In the genomic region with DNA sequence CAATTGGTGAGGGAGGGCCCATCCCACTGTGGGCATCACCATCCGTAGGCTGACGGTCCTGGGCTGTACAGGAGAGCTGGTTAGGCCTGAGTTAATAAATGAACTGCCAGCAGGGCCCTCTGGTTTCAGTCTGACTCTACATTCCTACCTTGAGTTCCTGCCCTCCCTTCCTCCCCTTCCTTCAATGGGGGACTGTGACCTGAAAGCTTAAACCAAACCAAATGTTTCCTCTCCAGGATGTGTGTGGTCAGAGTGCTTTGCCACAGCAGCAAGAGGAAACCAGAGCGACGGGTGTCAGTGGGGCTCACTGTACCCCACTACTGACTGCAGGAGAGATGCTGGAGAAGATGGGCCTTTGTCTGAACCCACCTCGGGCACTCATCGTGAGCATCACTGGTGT, we compare ENCODE assay signal across 18 mouse cellular contexts.
DNase-seq lines count a peak whose midpoint lies in the region; ATAC-seq and TF ChIP-seq lines count a peak whose summit lies in the region.
"Had no signal": no experiment of that assay in that cellular context is flagged by ENCODE, and none has a peak within 500 bp of the region (broad histone marks: within the 10 kb centered on the region; RNA-seq: fewer than 3 reads in every experiment).

No protein-coding gene starts in this region.

- WGBS in kidney, embryonic 15.5 days: 60% methylated on average over 6 of the region's 6 CpGs

- no peak overlapping the region for H3K4me3 ChIP-seq in kidney, embryonic 15.5 days (replicated peaks)
- H3K4me3 ChIP-seq in layer of hippocampus, adult 2 months: no peak overlapping the region
- H3K4me3 ChIP-seq: embryonic facial prominence, embryonic 15.5 days; midbrain, embryonic 13.5 days had no signal

- H3K27ac ChIP-seq in kidney, embryonic 15.5 days: 0 out of 2 replicates have a peak overlapping the region, but pooled peaks have one; percentile 7
- H3K27ac ChIP-seq in layer of hippocampus, adult 2 months: no peak overlapping the region
- H3K27ac ChIP-seq: embryonic facial prominence, embryonic 15.5 days; liver, embryonic 14.5 days; midbrain, embryonic 13.5 days had no signal

- no peaks in the 10 kb centered on the region for H3K27me3 ChIP-seq in kidney, embryonic 15.5 days
- H3K27me3 ChIP-seq: embryonic facial prominence, embryonic 15.5 days; midbrain, embryonic 13.5 days had no signal

- H3K4me2 ChIP-seq in kidney, embryonic 15.5 days: no peak overlapping the region
- H3K4me2 ChIP-seq: embryonic facial prominence, embryonic 15.5 days; midbrain, embryonic 13.5 days had no signal

- H3K36me3 ChIP-seq in kidney, embryonic 15.5 days: no peaks in the 10 kb centered on the region
- H3K36me3 ChIP-seq: embryonic facial prominence, embryonic 15.5 days; midbrain, embryonic 13.5 days had no signal

- ATAC-seq in kidney, embryonic 15.5 days (replicated peaks; ENCODE audit: low FRiP score): no peak
- ATAC-seq in CD4-positive, CD25-positive, alpha-beta regulatory T cell, adult 4 months: peak; percentile 89
- ATAC-seq in hematopoietic stem cell, adult 5-6 weeks (replicated peaks in 1 of 2; ENCODE audit: insufficient read depth in 1 of 2, low FRiP score in 2 of 2, low TSS enrichment in 1 of 2, low read depth in 1 of 2, poor library complexity in 2 of 2, severe bottlenecking in 2 of 2): peak; percentile 92 to 95
- peak; percentile 74 for ATAC-seq in megakaryocyte progenitor cell, adult 5-6 weeks (replicated peaks; ENCODE audit: poor library complexity)
- ATAC-seq: forebrain, embryonic 14.5 days; intestine, embryonic 16.5 days; midbrain, embryonic 13.5 days had no signal

- no peak overlapping the region for H3K9ac ChIP-seq in kidney, embryonic 15.5 days
- H3K9ac ChIP-seq: embryonic facial prominence, embryonic 15.5 days; liver, embryonic 14.5 days; midbrain, embryonic 13.5 days had no signal

- peaks cover 10% of the 10 kb centered on the region; the same call in 1 of the 2 replicates for H3K4me1 ChIP-seq in kidney, embryonic 15.5 days
- H3K4me1 ChIP-seq: midbrain, embryonic 13.5 days had no signal

- DNase-seq in kidney, adult 11 months: no peak
- DNase-seq in heart, postnatal 14 days: no peak
- DNase-seq in neural tube, embryonic 10.5 days (ENCODE audit: extremely low spot score, low spot score): no peak
- DNase-seq in layer of hippocampus, adult 2 months (ENCODE audit: low spot score in 2 of 2): no peak
- DNase-seq: adrenal gland, postnatal 36 days; cerebellum, postnatal 36 days; heart, postnatal 36 days; lung, postnatal 14 days; retina, postnatal 1 day had no signal

- no peak for TF ChIP-seq CTCF in layer of hippocampus, adult 2 months (conservative IDR thresholded peaks at IDR 0.05)

- no peaks in the 10 kb centered on the region for H3K9me3 ChIP-seq in kidney, embryonic 15.5 days (replicated peaks)
- H3K9me3 ChIP-seq: embryonic facial prominence, embryonic 15.5 days had no signal

- intact Hi-C loops in heart, postnatal 14 days (cut with DNase I): no loop called here
